Mouse (Mus musculus) right cerebral cortex, postnatal 36 days (tissue): ENCODE results near the gene Krt32.

ENCODE experiments used
- DNase-seq, 2 experiments: peaks; one replicate each; pipeline ENCODE4 v3.0.0; 2022; ENCODE audit warnings: low spot score in 2 of 2, mixed read lengths in 1 of 2

Gene Krt32

GRCm38 (mm10) chr11:100055686-100056655 lies 32.1 kb downstream of the Krt32 start:
- DNase-seq: no peak

- no peak for DNase-seq
Measured at GRCm38 (mm10) chr11:100050451-100050850, 37.6 kb downstream of the Krt32 start, which contains the start of gene Krt31. Gene Krt31, minus strand, starts transcription at chr11:100050551.

GRCm38 (mm10) chr11:100047193-100047592 lies 40.8 kb downstream of the Krt32 start:
- DNase-seq: no peak

- DNase-seq: no peak
Measured at GRCm38 (mm10) chr11:100046303-100046866, 41.6 kb downstream of the Krt32 start.

GRCm38 (mm10) chr11:100041454-100041853 lies 46.6 kb downstream of the Krt32 start, which contains the start of gene Krt34:
Gene Krt34, minus strand, starts transcription at chr11:100041554.
- no peak for DNase-seq
